Comparison of ENCODE assay signal across 21 mouse cellular contexts in genomic region chr6:126374970-126375620, GRCm38 (mm10).
DNase-seq lines count a peak whose midpoint lies in the region; ATAC-seq and TF ChIP-seq lines count a peak whose summit lies in the region.
"Had no signal": no experiment of that assay in that cellular context is flagged by ENCODE, and none has a peak within 500 bp of the region (broad histone marks: within the 10 kb centered on the region; RNA-seq: fewer than 3 reads in every experiment).

No protein-coding gene starts in this region.

- TF ChIP-seq POLR2A in limb, embryonic 14.5 days (IDR thresholded peaks at IDR 0.05; ENCODE audit: borderline replicate concordance, extremely low read depth, insufficient read depth, insufficient read length): no peak

- H3K36me3 ChIP-seq in kidney, postnatal 0 days (ENCODE audit: insufficient read depth, low read length): no peaks in the 10 kb centered on the region
- H3K36me3 ChIP-seq in embryonic facial prominence, embryonic 10.5 days (replicated peaks): no peaks in the 10 kb centered on the region
- no peaks in the 10 kb centered on the region for H3K36me3 ChIP-seq in limb, embryonic 14.5 days (ENCODE audit: control insufficient read depth, insufficient read depth, low read length)
- H3K36me3 ChIP-seq: embryonic facial prominence, embryonic 13.5 days; forebrain, embryonic 10.5 days; heart, embryonic 13.5 days; hindbrain, embryonic 13.5 days had no signal

- no peaks in the 10 kb centered on the region for H3K27me3 ChIP-seq in kidney, postnatal 0 days (ENCODE audit: insufficient read depth, low read length)
- H3K27me3 ChIP-seq in embryonic facial prominence, embryonic 10.5 days (replicated peaks; ENCODE audit: low read depth, poor library complexity, severe bottlenecking): no peaks in the 10 kb centered on the region
- H3K27me3 ChIP-seq in limb, embryonic 14.5 days (ENCODE audit: control insufficient read depth, insufficient read depth, low read length): no peaks in the 10 kb centered on the region
- H3K27me3 ChIP-seq: embryonic facial prominence, embryonic 13.5 days; hindbrain, embryonic 13.5 days had no signal

- 29% methylated on average over 12 of the region's 12 CpGs for WGBS in kidney, postnatal 0 days
- WGBS in embryonic facial prominence, embryonic 10.5 days: 58% methylated on average over 12 of the region's 12 CpGs
- WGBS in limb, embryonic 14.5 days: 53% methylated on average over 12 of the region's 12 CpGs

- intact Hi-C loops in left cerebral cortex, postnatal 36 days (cut with DNase I): no loop called here

- TF ChIP-seq CTCF in kidney, postnatal 0 days (IDR thresholded peaks at IDR 0.05; ENCODE audit: low read depth): no peak

- no peak overlapping the region for H3K27ac ChIP-seq in kidney, postnatal 0 days
- no peak overlapping the region for H3K27ac ChIP-seq in embryonic facial prominence, embryonic 10.5 days (replicated peaks)
- no peak overlapping the region for H3K27ac ChIP-seq in limb, embryonic 14.5 days (replicated peaks; ENCODE audit: low read depth, low read length)
- H3K27ac ChIP-seq: embryonic facial prominence, embryonic 13.5 days; forebrain, embryonic 10.5 days; heart, embryonic 13.5 days; hindbrain, embryonic 13.5 days; stomach, postnatal 0 days had no signal

- H3K9me3 ChIP-seq in kidney, postnatal 0 days (replicated peaks; ENCODE audit: low read length): no peaks in the 10 kb centered on the region
- H3K9me3 ChIP-seq in embryonic facial prominence, embryonic 10.5 days: no peaks in the 10 kb centered on the region
- no peaks in the 10 kb centered on the region for H3K9me3 ChIP-seq in limb, embryonic 14.5 days (ENCODE audit: control insufficient read depth, low read length)
- H3K9me3 ChIP-seq: embryonic facial prominence, embryonic 13.5 days; forebrain, embryonic 10.5 days; heart, embryonic 13.5 days; hindbrain, embryonic 13.5 days had no signal

- H3K4me1 ChIP-seq in kidney, postnatal 0 days (replicated peaks; ENCODE audit: insufficient read depth, low read length): no peaks in the 10 kb centered on the region
- H3K4me1 ChIP-seq in embryonic facial prominence, embryonic 10.5 days: 0 out of 2 replicates have a peak, but pooled peaks cover 4% of the 10 kb centered on the region
- no peaks in the 10 kb centered on the region for H3K4me1 ChIP-seq in limb, embryonic 14.5 days (ENCODE audit: control insufficient read depth, insufficient read depth, low read length)
- H3K4me1 ChIP-seq: forebrain, embryonic 10.5 days had no signal

- H3K9ac ChIP-seq in kidney, postnatal 0 days (ENCODE audit: low read depth, low read length): no peak overlapping the region
- no peak overlapping the region for H3K9ac ChIP-seq in limb, embryonic 14.5 days (ENCODE audit: low read depth, low read length, severe bottlenecking)
- H3K9ac ChIP-seq: embryonic facial prominence, embryonic 13.5 days; forebrain, postnatal 0 days; heart, embryonic 13.5 days; hindbrain, embryonic 13.5 days had no signal

- peak; percentile 49; the same call in 1 of the 2 replicates for ATAC-seq in kidney, postnatal 0 days (replicated peaks; ENCODE audit: low FRiP score, low read depth)
- no peak for ATAC-seq in limb, embryonic 14.5 days (ENCODE audit: low FRiP score, low read depth)
- ATAC-seq: forebrain, postnatal 0 days had no signal

- no peak overlapping the region for H3K4me2 ChIP-seq in kidney, postnatal 0 days (ENCODE audit: low read length)
- no peak overlapping the region for H3K4me2 ChIP-seq in limb, embryonic 14.5 days (replicated peaks; ENCODE audit: low read depth, low read length, severe bottlenecking)
- H3K4me2 ChIP-seq: embryonic facial prominence, embryonic 13.5 days; heart, embryonic 13.5 days; hindbrain, embryonic 13.5 days had no signal

- DNase-seq in kidney, postnatal 0 days (ENCODE audit: low spot score): peak; percentile 49
- DNase-seq in kidney, postnatal 25 days: no peak
- DNase-seq in NIH3T3 (ENCODE audit: low read depth): peak; percentile 7
- peak; percentile 11 for DNase-seq in embryonic facial prominence, embryonic 10.5 days (ENCODE audit: low spot score)
- peak; percentile 66 for DNase-seq in limb, embryonic 14.5 days (ENCODE audit: low spot score)
- no peak for DNase-seq in left cerebral cortex, postnatal 36 days (ENCODE audit: low spot score in 2 of 2)
- no peak for DNase-seq in left cerebral cortex, adult 8-10 months (ENCODE audit: low spot score in 2 of 2)
- DNase-seq: adrenal gland, postnatal 36 days; cerebellum, adult 11-12 months; cerebellum, postnatal 14 days; forebrain, postnatal 0 days; heart, adult 18-20 months; kidney, postnatal 14 days; liver; lung, postnatal 10 days; right cerebral cortex, adult 18-20 months had no signal

- no peak overlapping the region for H3K4me3 ChIP-seq in kidney, postnatal 0 days (replicated peaks; ENCODE audit: low read depth, low read length)
- H3K4me3 ChIP-seq in embryonic facial prominence, embryonic 10.5 days: no peak overlapping the region
- no peak overlapping the region for H3K4me3 ChIP-seq in limb, embryonic 14.5 days (replicated peaks; ENCODE audit: low read length)
- H3K4me3 ChIP-seq: embryonic facial prominence, embryonic 13.5 days; forebrain, embryonic 10.5 days; heart, embryonic 13.5 days; hindbrain, embryonic 13.5 days had no signal

Comparison
In these comparisons a context has a peak if more than half of its experiments do, and no peak if none do; other contexts are left out.
1. DNase-seq: peak in kidney, postnatal 0 days (single experiment), NIH3T3 (single experiment), embryonic facial prominence, embryonic 10.5 days (single experiment) and limb, embryonic 14.5 days (single experiment); none in kidney, postnatal 25 days (0 of 2), left cerebral cortex, postnatal 36 days (0 of 2) and left cerebral cortex, adult 8-10 months (0 of 2).